Mouse (Mus musculus) B cell, adult 2 months (primary cell): ENCODE measurements around the gene Srr.

Experiments
- DNase-seq, 2 experiments: peaks; one replicate each; pipeline ENCODE4 v3.0.0; 2022

The Srr gene

GRCm38 (mm10) chr11:74902416-74902815 is 23.3 kb downstream of the Srr start:
- DNase-seq: no peak

DNA sequence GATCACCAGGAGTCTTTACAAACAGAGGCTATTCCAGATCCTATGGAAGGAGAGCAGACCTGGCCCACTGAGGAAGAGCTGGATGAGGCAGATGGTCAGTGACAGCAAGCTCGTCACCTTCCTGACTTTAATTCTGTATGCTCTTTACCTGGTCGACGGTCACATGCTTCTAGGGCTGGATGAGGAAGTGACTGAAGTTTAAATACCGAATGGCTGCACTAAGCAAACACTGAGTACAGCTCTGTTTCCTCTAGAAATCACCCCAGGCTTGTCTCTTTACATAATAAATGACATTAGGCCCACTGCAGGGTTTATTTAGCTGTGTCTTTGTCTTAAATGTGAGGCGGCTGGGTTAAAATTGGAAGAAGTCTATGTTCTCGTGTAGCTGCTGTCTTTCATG is 24.2 kb downstream of the Srr start:
- DNase-seq: no peak

DNA sequence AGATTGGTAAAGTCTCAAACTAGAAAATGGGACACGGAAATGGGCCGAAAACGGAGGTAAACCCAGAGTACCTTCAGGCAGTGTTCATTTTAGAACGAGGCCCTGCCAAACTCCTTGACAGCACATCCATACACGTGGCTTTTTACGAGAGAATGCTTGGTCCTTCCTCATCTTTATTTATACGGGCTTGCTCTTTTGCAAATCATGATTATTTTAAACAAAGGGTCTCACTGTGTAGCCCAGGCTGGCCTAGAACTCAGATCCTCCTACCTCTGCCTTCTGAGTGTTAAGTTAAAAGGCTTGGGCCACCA is 27.3 kb downstream of the Srr start:
- no peak for DNase-seq

GRCm38 (mm10) chr11:74897678-74898516 is 27.9 kb downstream of the Srr start, which contains the start of gene Tsr1:
TSS of gene Tsr1 (plus strand) at chr11:74898071.
- DNase-seq: peak; percentile 89 to 90

DNA sequence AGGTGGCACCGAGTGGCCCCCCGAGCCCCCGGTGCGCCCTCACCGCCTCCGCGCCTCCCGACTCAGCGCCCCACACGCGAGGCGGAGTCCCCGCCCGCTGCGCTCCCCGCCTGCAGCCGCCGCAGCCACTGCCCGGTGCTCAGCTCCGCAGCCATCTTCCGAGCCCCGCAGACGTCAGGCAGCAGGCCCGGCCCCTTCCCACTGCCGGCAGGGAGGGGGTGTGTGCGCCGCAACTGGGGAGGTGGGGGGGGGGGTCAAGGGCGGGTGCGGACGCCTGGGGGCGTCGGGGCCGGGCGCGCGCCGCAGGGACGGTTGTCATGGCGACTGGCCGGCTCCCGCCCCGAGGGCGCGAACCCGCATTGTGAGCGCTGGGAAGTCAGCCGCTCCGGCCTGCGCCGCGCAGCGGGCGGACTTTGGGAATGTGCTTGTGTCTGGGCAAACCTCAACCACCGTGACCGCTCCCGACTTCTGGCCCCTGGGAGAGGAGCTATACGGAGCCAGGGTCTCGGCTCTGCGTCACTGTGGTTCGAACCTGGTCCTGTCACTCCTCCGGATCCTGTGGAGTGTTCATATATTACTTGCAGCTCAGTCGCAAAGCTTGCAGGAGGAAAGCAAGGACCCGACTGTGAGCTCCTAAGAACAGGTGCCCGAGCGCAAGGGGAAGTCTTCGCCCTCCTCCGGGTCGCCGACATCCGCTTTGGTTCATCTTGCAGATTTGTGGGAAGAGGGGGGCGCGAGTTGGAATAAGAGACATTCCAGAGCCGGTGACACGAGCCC is 28.7 kb downstream of the Srr start, which contains the start of gene Sgsm2:
Sgsm2 (minus strand) TSS at position 160 of the 777 bp plus-strand sequence.
- DNase-seq: peak; percentile 44 to 49

GRCm38 (mm10) chr11:74895980-74896900 is 29.5 kb downstream of the Srr start:
- DNase-seq: peak; percentile 51 to 53

DNA sequence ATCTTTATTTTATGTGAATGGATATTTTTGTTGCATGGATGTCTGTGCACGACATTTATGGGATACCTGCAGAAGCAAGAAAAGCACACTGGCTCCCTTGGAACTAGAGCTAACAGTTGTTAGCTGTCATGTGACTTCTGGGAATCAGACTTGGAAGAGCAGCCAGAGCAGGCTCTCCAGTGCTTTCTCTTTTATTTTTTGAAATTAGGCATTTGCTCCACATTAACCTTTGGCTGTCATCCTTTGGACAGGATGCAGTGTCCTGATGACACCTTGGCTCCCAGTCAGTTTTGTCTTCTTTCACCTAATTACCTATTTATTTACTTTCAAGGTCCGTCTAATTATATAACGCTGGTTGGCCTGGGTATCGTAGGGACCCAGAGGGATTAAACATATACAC is 31.1 kb downstream of the Srr start:
- no peak for DNase-seq

GRCm38 (mm10) chr11:74883098-74883497 is 42.6 kb downstream of the Srr start:
- DNase-seq: no peak

DNA sequence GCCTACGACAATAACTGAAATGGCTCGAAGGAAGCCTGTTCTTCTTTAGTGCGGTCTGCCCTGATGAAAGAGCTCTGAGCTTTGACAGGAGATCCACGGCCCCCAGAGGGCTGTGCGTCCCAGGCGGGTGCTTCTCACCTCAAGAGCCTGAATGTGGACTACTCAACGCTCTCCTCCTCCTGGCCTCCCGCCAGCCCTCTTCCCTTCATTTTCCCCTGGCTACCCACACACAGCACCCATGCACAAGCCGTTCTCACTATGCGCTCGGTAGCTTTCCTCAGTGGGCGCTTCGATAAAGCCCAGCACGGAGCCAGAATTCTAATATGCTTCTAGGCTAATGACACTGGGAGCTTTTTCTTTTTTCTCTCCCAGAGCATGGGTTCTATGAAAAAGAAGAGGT is 43.8 kb downstream of the Srr start:
- DNase-seq: no peak

- DNase-seq: no peak
These were observed 44.7 kb downstream of the Srr start for GRCm38 (mm10) chr11:74880999-74881398.

DNA sequence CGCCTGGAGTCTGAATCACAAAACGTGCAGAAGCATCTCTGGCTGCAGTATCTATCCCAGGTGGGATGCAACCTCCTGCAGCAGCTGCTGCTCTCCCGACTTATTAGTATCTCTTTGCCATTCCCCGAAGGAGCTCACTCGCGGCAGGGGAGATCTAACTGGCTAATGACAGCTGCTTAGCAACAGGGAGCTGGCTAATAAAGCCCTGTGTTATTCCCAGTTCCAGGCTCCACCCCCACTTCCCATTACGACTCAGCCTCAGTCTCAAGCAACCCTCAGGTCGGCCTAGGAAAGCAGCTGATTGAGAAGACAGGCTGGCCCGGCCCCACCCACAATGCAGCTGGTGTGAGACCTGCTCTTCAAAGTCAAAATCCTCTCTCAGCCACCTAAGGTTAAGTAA is 48.9 kb downstream of the Srr start:
- no peak for DNase-seq

GRCm38 (mm10) chr11:74874630-74875029 is 51.1 kb downstream of the Srr start:
- no peak for DNase-seq

DNA sequence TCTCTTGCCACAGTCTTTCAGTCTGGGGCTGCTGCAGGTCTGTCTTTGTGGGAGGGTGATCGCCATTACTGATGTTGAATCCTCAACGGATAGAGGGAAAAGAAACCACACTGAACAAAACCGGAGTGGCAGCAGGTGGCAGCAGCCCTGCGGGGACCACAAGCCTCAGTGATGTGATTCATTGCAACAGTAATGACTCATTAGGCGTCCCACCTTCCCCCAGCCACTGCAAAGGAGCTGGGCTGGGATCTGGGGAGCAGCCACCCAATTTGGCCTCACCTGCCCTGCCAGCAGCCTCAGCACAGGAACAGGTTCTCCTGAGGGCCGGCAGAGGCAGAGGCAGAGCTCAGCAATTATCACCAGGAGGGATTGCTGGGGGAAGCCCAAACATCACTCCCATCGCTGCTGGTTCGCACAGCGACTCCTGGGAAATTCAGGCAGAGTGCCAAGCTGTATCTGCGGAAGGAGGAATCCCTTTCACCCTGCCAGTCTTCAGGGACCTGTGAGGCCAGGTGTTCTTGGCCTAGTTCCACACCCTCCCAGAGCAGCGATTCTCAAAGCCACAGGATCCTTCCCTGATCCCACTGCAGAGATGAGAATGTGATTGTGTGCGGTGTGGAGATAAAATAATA is 54.6 kb downstream of the Srr start:
- no peak for DNase-seq

GRCm38 (mm10) chr11:74870544-74870943 is 55.2 kb downstream of the Srr start:
- no peak for DNase-seq

- no peak for DNase-seq
These were observed 56.1 kb downstream of the Srr start for GRCm38 (mm10) chr11:74869603-74870002.

DNA sequence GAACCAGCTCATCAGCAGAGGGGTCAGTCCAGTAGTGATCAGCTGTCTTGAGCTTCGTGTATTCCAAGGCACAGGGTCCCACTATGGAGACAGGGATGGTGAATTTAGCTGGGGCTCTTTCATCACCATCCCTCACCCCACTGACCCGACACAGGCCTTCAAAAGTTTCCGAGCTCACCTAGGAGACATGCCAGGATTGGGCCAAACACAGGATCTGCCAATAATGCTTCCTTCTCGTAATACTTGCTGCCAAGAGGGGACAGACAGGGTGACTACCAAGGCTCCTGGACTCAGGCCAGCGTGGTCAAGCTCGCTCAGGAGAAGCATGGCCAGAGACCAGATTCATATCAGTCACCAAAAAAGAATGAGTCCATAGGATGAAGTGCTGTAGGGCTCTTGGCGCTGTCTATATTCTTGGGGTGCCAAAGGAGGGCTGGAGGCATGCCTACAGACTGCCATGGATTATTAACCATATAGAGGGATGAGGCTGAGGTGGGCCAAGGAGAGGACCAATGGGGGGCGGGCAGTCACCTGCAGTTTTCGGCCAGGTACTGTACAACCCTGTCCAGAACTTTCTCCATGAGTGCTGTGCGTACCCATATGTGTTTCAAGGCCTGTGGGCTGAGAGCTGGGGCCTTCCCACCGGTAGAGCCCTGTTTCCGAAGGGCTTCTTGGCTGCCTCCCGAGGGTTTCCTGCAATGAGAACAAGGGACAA is 57.5 kb downstream of the Srr start:
- DNase-seq: no peak

DNA sequence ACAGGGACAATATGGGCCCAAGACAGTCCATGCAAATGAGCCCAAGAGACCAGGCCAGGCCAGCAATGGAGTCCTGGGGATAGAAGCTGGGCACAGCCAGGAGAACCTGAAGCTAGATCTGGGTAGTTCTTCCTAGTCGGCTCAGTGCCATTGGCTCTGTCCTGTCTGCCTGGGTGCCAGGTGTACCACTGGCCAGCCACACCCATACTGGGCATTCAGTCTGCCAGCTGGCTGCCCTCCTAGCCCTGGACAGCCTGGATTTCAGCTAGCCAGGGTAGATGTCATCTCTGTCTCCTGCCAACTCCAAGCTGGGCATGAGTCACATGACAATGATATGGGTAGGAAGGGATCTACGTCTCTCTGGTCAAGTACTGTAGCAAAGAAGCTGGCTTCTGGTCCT is 58.6 kb downstream of the Srr start:
- no peak for DNase-seq

GRCm38 (mm10) chr11:74866640-74867039 is 59.1 kb downstream of the Srr start:
- DNase-seq: no peak

GRCm38 (mm10) chr11:74865252-74865651 is 60.5 kb downstream of the Srr start:
- DNase-seq: no peak

GRCm38 (mm10) chr11:74864421-74864820 is 61.3 kb downstream of the Srr start:
- no peak for DNase-seq

DNA sequence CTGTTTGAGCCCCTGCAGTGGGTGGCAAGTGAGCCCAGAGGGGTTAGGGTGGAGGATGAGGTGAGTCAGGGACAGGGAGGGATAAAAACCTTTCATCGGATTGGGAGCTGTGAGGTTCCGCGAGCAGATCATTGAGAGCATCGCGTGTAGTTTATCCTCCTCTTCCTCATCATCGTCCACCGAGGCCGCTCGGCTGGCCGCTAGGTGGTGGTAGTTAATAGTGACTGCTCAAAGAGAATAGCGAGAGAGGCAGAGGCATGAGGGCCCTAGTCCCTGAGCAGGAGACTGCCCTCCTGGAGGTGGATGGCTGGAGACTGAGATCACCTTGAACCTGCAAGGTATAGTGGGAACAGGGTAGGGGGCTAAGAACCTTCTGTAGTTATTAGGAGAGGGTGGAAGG is 62.3 kb downstream of the Srr start:
- DNase-seq: no peak

- DNase-seq: no peak
These were observed 63.6 kb downstream of the Srr start for GRCm38 (mm10) chr11:74862129-74862528.
